Mouse (Mus musculus): ENCODE measurements around the gene Lag3. TPM values are rescaled to one million over a fixed set of nuclear protein-coding genes. Genes with fewer than 3 reads are reported as not detected.

Gene Lag3
- total and polyA plus RNA-seq, 2 experiments from 2014 or later: 0.11 to 0.85 TPM

DNA sequence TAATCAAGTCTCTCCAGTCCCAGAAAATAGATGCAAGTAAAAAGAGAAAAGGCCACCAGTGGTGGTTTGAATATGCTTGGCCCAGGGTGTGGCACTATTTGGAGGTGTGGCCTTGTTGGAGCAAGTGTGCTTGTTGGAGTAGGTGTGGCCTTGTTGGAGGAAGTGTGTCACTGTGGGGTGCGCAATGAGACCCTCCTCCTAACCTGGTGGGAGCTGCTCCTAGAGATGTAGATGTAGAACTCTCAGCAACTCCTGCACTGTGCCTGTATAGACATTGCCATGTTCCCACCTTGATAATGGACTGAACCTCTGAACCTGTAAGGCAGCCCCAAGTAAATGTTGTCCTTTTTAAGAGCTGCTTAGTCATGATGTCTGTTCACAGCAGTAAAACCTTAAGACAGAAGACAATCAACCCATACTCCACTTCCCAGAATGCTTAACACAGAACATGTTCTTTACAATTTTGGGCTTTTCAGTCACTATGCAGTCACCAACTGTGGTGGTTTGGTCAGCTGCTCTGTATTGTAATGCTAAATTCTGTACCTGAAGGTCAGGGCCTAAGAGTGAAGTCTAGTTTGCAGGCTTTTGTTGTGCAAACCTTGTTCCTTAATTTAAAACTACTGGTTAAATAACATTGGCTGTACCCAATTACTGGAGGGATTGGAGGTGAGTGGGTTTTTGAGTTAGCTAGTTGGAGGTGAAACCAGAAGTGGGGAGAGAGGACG lies 42.6 kb upstream of the Lag3 start:
- Histone ChIP-seq H3K9ac (replicated peaks; ENCODE audit: low read depth, low read length) (no peak overlapping the region), H3K4me1 (ENCODE audit: control insufficient read depth, insufficient read depth) (no peaks in the 10 kb centered on the region), H3K4me3 (ENCODE audit: low read depth, low read length) (no peak overlapping the region), H3K27me3 (ENCODE audit: control insufficient read depth, insufficient read depth, low read length) (no peaks in the 10 kb centered on the region), H3K4me2 (ENCODE audit: low read depth, low read length) (no peak overlapping the region), H3K36me3 (replicated peaks; ENCODE audit: control insufficient read depth, insufficient read depth, low read length) (peaks cover 22% of the 10 kb centered on the region), H3K27ac (ENCODE audit: low read depth) (no peak overlapping the region), H3K9me3 (replicated peaks; ENCODE audit: control insufficient read depth, low read length) (no peaks in the 10 kb centered on the region)
- DNase-seq (ENCODE audit: low spot score) (no peak), ATAC-seq (ENCODE audit: insufficient read depth, low read depth) (no peak)
- no peak for TF ChIP-seq EP300 (IDR thresholded peaks at IDR 0.05; ENCODE audit: low read depth)
- no peak for TF ChIP-seq CTCF (IDR thresholded peaks at IDR 0.05; ENCODE audit: low read depth)
- 91% methylated on average over 2 of the region's 2 CpGs for WGBS

DNA sequence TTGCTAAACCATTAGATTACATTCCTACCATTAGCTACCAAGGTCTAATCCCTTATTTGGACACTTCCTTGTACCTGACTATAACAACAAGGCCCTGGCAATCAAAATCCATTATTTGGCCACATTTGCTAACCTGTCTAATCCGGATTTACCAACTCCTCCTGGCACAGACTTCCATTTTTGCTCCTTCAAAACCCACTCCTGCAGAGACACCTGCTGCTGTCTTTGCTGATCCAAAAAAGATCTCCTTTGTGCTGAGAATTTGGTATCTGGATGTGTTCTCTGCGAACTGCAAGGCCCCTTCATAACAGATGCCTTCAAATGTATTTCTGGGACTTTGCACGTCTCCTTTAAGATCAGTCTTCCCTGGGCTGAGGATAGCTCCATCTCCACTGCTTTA lies 32.0 kb upstream of the Lag3 start:
- WGBS: 76% methylated on average over 3 of the region's 3 CpGs
- Histone ChIP-seq H3K4me1 (ENCODE audit: control insufficient read depth, insufficient read depth) (no peaks in the 10 kb centered on the region), H3K9ac (replicated peaks; ENCODE audit: low read depth, low read length) (no peak overlapping the region)

GRCm38 (mm10) chr6:124941679-124942078 lies 30.2 kb upstream of the Lag3 start:
- no peaks in the 10 kb centered on the region for H3K9me3 ChIP-seq (replicated peaks; ENCODE audit: control insufficient read depth, low read length)
- H3K9ac ChIP-seq (replicated peaks; ENCODE audit: low read depth, low read length): no peak overlapping the region
- no peaks in the 10 kb centered on the region for H3K27me3 ChIP-seq (ENCODE audit: control insufficient read depth, insufficient read depth, low read length)
- no peak overlapping the region for H3K4me3 ChIP-seq (ENCODE audit: low read depth, low read length)
- no peak overlapping the region for H3K4me2 ChIP-seq (ENCODE audit: low read depth, low read length)
- H3K36me3 ChIP-seq (replicated peaks; ENCODE audit: control insufficient read depth, insufficient read depth, low read length): peaks cover 18% of the 10 kb centered on the region; the same call in 1 of the 2 replicates
- no peak overlapping the region for H3K27ac ChIP-seq (ENCODE audit: low read depth)
- WGBS: 87% methylated on average over 1 of the region's 1 CpGs
- TF ChIP-seq CTCF (IDR thresholded peaks at IDR 0.05; ENCODE audit: low read depth) (no peak), EP300 (IDR thresholded peaks at IDR 0.05; ENCODE audit: low read depth) (no peak)
- H3K4me1 ChIP-seq (ENCODE audit: control insufficient read depth, insufficient read depth): no peaks in the 10 kb centered on the region
- ATAC-seq (ENCODE audit: insufficient read depth, low read depth): no peak
- no peak for DNase-seq (ENCODE audit: low spot score)

More for the DNA sequence above, 32.0 kb upstream of the Lag3 start:
- 0 out of 2 replicates have a peak, but pooled peaks cover 5% of the 10 kb centered on the region for H3K36me3 ChIP-seq (replicated peaks; ENCODE audit: control insufficient read depth, insufficient read depth, low read length)
- H3K9me3 ChIP-seq (replicated peaks; ENCODE audit: control insufficient read depth, low read length): no peaks in the 10 kb centered on the region
- no peak overlapping the region for H3K4me2 ChIP-seq (ENCODE audit: low read depth, low read length)
- no peak overlapping the region for H3K4me3 ChIP-seq (ENCODE audit: low read depth, low read length)
- DNase-seq (ENCODE audit: low spot score) (no peak), ATAC-seq (ENCODE audit: insufficient read depth, low read depth) (no peak)
- TF ChIP-seq EP300 (IDR thresholded peaks at IDR 0.05; ENCODE audit: low read depth): no peak
- no peak for TF ChIP-seq CTCF (IDR thresholded peaks at IDR 0.05; ENCODE audit: low read depth)
- no peaks in the 10 kb centered on the region for H3K27me3 ChIP-seq (ENCODE audit: control insufficient read depth, insufficient read depth, low read length)
- H3K27ac ChIP-seq (ENCODE audit: low read depth): no peak overlapping the region

GRCm38 (mm10) chr6:124938554-124938953 lies 27.0 kb upstream of the Lag3 start:
- DNase-seq (ENCODE audit: low spot score): no peak
- Histone ChIP-seq H3K4me3 (ENCODE audit: low read depth, low read length) (no peak overlapping the region), H3K4me2 (ENCODE audit: low read depth, low read length) (no peak overlapping the region), H3K9ac (replicated peaks; ENCODE audit: low read depth, low read length) (no peak overlapping the region), H3K4me1 (ENCODE audit: control insufficient read depth, insufficient read depth) (no peaks in the 10 kb centered on the region), H3K36me3 (replicated peaks; ENCODE audit: control insufficient read depth, insufficient read depth, low read length) (peaks cover 49% of the 10 kb centered on the region), H3K27me3 (ENCODE audit: control insufficient read depth, insufficient read depth, low read length) (no peaks in the 10 kb centered on the region), H3K9me3 (replicated peaks; ENCODE audit: control insufficient read depth, low read length) (no peaks in the 10 kb centered on the region), H3K27ac (ENCODE audit: low read depth) (no peak overlapping the region)
- no peak for TF ChIP-seq EP300 (IDR thresholded peaks at IDR 0.05; ENCODE audit: low read depth)
- TF ChIP-seq CTCF (IDR thresholded peaks at IDR 0.05; ENCODE audit: low read depth): no peak
- WGBS: 90% methylated on average over 7 of the region's 7 CpGs
- no peak for ATAC-seq (ENCODE audit: insufficient read depth, low read depth)

- 77% methylated on average over 2 of the region's 2 CpGs for WGBS
- H3K27ac ChIP-seq (ENCODE audit: low read depth): no peak overlapping the region
- no peak for ATAC-seq (ENCODE audit: insufficient read depth, low read depth)
- peaks cover 2% of the 10 kb centered on the region; the same call in 1 of the 2 replicates for H3K4me1 ChIP-seq (ENCODE audit: control insufficient read depth, insufficient read depth)
- no peak overlapping the region for H3K9ac ChIP-seq (replicated peaks; ENCODE audit: low read depth, low read length)
- H3K4me2 ChIP-seq (ENCODE audit: low read depth, low read length): no peak overlapping the region
- H3K36me3 ChIP-seq (replicated peaks; ENCODE audit: control insufficient read depth, insufficient read depth, low read length): peaks cover 55% of the 10 kb centered on the region
- H3K4me3 ChIP-seq (ENCODE audit: low read depth, low read length): no peak overlapping the region
- H3K9me3 ChIP-seq (replicated peaks; ENCODE audit: control insufficient read depth, low read length): no peaks in the 10 kb centered on the region
- no peak for DNase-seq (ENCODE audit: low spot score)
- no peaks in the 10 kb centered on the region for H3K27me3 ChIP-seq (ENCODE audit: control insufficient read depth, insufficient read depth, low read length)
- TF ChIP-seq CTCF (IDR thresholded peaks at IDR 0.05; ENCODE audit: low read depth): no peak
- no peak for TF ChIP-seq EP300 (IDR thresholded peaks at IDR 0.05; ENCODE audit: low read depth)
These were observed 26.0 kb upstream of the Lag3 start for GRCm38 (mm10) chr6:124937493-124937892.

- H3K27ac ChIP-seq (ENCODE audit: low read depth): no peak overlapping the region
- no peak for TF ChIP-seq CTCF (IDR thresholded peaks at IDR 0.05; ENCODE audit: low read depth)
- peaks cover 7% of the 10 kb centered on the region for H3K4me1 ChIP-seq (ENCODE audit: control insufficient read depth, insufficient read depth)
- H3K27me3 ChIP-seq (ENCODE audit: control insufficient read depth, insufficient read depth, low read length): no peaks in the 10 kb centered on the region
- DNase-seq (ENCODE audit: low spot score) (no peak), ATAC-seq (ENCODE audit: insufficient read depth, low read depth) (no peak)
- H3K4me2 ChIP-seq (ENCODE audit: low read depth, low read length): no peak overlapping the region
- no peak overlapping the region for H3K4me3 ChIP-seq (ENCODE audit: low read depth, low read length)
- H3K9me3 ChIP-seq (replicated peaks; ENCODE audit: control insufficient read depth, low read length): no peaks in the 10 kb centered on the region
- 78% methylated on average over 1 of the region's 1 CpGs for WGBS
- H3K36me3 ChIP-seq (replicated peaks; ENCODE audit: control insufficient read depth, insufficient read depth, low read length): peaks cover 56% of the 10 kb centered on the region
- no peak overlapping the region for H3K9ac ChIP-seq (replicated peaks; ENCODE audit: low read depth, low read length)
These were observed 25.2 kb upstream of the Lag3 start for GRCm38 (mm10) chr6:124936681-124937080.
